Mouse (Mus musculus) G1E (cell line): ENCODE results near the gene Gpkow.

Experiments used
- CTCF ChIP-seq: IDR thresholded peaks from 2 replicates; pipeline ENCODE4 v1.5.1; 2012; ENCODE audit warnings: low read depth, low read length, inconsistent platforms, mixed read lengths
- GATA2 ChIP-seq: IDR thresholded peaks from 2 replicates; pipeline ENCODE4 v1.6.1; 2012; ENCODE audit warnings: low read depth, low read length, inconsistent platforms, borderline replicate concordance
- TAL1 ChIP-seq: conservative IDR thresholded peaks from 2 replicates; pipeline ENCODE4 v1.6.1; 2012; ENCODE audit warnings: low read depth, low read length, inconsistent platforms, mixed read lengths

DNA sequence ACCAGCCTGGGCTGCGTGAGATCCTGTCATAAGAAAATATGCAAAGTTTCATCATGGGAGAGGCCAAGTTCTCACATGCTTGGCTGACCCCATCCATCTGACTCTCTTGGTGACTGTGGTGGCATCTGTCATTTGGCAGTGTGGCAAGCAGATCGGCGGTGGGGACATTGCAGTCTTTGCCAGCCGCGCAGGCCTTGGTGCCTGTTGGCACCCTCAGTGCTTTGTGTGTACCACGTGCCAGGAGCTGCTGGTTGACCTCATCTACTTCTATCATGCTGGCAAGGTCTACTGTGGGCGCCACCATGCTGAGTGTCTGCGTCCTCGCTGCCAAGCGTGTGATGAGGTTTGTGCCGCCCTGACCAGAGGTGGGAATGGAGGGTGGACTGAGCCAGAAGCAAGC lies 32.1 kb upstream of the Gpkow start:
- TF ChIP-seq CTCF = no peak
- TF ChIP-seq TAL1 = no peak
- TF ChIP-seq GATA2 = no peak
